Mouse (Mus musculus): ENCODE results near the gene Spaca6.
A peak's percentile ranks its signal among the peaks of the same experiment; 100 is the strongest.

DNA sequence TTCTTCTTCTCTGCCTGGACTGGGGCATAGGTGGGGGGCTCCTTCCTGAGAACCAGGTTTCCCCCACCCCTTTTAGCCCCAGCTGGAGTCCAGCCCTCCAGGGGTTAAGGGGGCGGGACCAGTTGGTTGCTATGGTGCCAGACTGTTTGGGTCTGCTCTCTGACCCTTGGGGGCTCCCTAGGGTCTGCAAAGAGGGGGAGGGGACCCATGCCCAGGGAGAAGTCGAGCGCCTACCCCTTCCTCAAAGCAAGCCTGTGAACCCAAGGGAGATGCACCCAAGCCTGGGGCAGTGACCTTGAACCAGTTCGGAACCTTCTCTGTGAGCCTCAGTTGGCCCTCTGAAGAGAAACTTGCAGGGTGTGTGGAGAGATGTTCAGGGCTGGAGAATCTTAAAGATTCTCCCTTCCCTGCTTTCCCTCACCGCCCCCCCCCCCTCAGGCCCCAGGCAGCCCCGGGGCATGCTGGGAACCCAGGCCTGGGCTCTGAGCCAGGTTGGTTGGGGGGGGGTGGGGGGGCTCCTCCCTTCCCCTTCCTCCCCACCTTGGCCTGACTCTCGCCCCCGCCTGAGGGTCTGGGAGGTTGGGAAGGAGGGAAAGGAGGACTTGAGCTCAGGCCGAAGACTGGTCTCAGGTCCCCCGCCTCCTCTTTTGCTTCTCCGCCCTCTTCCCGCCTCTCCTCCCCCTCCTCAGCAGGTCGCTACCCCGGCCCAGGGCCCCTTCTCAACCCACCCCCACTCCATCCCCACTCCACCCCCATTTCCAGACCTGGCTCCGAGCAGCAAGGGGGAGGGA is 1.4 kb downstream of the Spaca6 start:
- TF ChIP-seq EP300 (IDR thresholded peaks at IDR 0.05; ENCODE audit: insufficient read depth, low read depth, low read length): peak; percentile 59; the same call in 1 of the 2 replicates
- TF ChIP-seq CTCF (IDR thresholded peaks at IDR 0.05; ENCODE audit: low read depth, low read length): no peak
- no peak for TF ChIP-seq POLR2A (IDR thresholded peaks at IDR 0.05; ENCODE audit: insufficient read depth, low read length)
